Mouse (Mus musculus): Measurements from ENCODE around the gene Slc2a3.
"Not testable (repeated sequence)": the region's sequence is repeated elsewhere in the genome, so short reads cannot be mapped to it uniquely, and the experiment has no call there.

Slc2a3 gene

GRCm38 (mm10) chr6:122810022-122810614 lies 8.7 kb upstream of the Slc2a3 start:
- DNase-seq (ENCODE audit: low spot score in 2 of 2) = no peak

- peak; percentile 76 to 77 for DNase-seq (ENCODE audit: low spot score in 2 of 2)
Measured at GRCm38 (mm10) chr6:122804418-122804817, 3.0 kb upstream of the Slc2a3 start.

DNA sequence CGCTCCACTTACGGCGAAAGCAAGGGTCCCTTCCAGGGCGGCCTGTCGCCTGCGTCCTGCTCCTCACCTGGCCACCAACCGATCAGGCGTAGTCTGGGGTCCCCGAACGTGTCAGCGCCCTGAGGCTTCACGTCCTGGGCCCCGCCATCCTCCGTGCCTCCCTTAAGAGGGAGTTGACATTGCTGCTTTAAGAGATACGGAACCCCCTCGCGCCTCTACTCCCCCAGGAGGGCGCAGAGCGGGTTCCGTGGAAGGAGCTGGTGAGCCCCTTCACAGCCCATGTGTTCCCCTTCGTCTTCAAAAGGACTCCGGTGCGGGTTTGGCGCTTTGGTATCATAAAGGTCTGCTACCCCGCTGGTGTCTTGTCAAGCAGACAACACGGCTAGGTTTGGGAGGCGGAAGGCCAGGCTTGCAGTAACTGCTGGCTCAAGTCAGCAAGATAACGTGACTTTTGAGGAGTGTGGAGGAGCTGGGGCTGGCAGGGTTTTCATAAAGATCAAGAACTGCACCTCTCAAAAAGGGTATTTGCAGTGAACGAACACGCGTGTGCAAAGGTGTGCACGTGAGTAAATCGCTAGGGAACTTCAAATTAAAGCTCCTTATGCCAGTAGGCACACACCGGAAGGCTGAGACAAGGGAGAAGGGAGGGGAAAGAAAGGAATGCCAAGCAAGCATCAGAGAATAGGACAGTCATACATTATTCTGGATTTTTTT lies 518 bp upstream of the Slc2a3 start:
- peak in 1 of 2 experiments; percentile 34 for DNase-seq (ENCODE audit: low spot score in 2 of 2)

- DNase-seq (ENCODE audit: low spot score in 2 of 2) = no peak
Measured at GRCm38 (mm10) chr6:122800640-122801300, 670 bp downstream of the Slc2a3 start.

DNA sequence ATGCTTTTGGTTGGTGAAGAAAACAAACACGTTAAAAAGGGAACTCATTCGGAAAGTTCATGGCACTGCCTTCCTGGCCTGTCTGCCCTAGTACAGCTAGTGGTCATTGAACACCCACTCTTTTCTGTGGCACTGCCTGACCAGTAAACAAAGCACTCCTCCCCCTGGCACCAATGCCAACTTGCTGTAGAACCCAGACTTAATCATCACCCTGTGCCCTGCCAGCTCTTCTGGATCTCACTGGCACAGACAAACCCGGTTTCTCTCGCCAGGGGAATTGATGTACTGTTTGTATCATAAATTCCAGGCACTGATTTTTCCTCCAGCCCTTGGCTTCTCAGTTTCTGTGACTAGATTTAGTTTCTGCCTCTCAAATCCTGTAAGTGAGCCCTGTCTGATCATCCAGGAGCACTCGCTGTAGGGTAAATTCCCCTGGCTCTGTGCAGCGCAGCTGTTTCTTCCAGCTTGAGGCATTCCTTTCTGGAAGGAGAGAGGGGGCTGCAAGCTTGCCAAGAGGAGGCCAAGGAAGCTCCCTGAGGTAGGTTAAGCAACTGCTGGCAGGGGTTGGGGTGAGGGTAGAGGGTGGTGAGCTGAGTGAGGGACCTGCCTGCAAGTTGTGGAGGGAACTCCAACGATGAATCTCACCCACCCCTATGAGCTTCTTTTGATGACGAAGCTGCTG lies 6.0 kb downstream of the Slc2a3 start:
- no peak for DNase-seq (ENCODE audit: low spot score in 2 of 2)

GRCm38 (mm10) chr6:122786275-122786674 lies 15.2 kb downstream of the Slc2a3 start:
- peak; percentile 61 to 75 for DNase-seq (ENCODE audit: low spot score in 2 of 2)

GRCm38 (mm10) chr6:122784866-122785265 lies 16.6 kb downstream of the Slc2a3 start:
- no peak for DNase-seq (ENCODE audit: low spot score in 2 of 2)

DNA sequence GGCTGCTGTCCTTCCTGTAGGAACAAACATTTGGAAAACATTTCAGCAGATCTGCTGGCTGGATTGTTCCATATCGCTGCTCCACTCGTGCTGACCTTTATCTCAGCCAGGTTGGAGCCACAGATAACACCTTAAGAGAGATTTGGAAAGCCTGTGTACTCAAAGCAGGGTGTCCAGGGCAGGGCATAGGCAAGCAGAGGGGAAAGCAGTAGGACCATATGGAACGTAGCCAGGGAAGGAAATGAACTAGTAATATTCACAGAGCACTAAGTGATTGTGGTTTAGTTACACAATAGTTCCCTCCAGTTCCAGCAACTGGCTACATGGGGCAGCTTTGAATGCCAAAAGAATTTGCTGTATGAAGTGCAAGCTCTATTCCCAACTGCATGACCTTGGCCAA lies 19.3 kb downstream of the Slc2a3 start:
- DNase-seq (ENCODE audit: low spot score in 2 of 2) = no peak

DNA sequence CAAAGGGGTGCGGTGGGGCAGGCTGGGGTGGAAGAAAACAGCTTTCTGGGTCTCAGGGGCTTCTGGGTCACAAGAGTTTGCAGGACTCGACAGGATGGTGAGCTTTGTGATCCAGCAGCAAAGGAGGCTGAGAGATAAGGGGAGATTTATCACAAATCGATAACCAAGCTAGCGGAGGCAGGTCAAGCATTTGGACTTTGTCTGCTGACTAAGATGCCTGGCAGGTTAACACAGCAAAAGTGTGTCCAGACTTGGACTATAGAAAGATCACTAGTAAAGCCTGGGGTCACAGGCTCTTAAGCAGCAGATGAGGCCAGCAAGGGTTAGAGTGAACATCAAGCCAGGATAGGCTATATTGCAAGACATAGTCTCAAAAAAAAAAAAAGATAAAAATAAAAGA lies 20.3 kb downstream of the Slc2a3 start:
- no peak for DNase-seq (ENCODE audit: low spot score in 2 of 2)

DNA sequence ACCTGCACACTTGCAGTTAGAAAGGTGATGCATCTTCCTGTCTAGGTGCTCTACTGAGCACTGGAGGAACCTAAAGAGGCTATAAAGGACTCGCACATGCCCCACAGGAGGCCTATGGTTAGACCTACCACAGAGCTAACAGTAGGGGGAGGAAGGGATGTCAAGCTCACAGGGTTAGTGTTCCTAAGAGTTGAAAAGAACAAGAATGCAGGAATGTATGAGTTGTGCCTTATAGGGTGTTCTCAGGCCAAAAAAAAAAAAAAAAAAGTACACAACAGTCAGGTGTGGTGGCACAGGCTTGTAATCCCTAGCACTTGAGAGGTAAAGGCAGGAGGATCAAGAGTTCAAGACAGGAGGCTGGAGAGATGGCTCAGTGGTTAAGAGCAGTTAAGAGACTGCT lies 21.5 kb downstream of the Slc2a3 start:
- no peak for DNase-seq (ENCODE audit: low spot score in 2 of 2)

- DNase-seq (ENCODE audit: low spot score in 2 of 2) = no peak
Measured at GRCm38 (mm10) chr6:122776040-122776439, 25.4 kb downstream of the Slc2a3 start.

GRCm38 (mm10) chr6:122774345-122774744 lies 27.1 kb downstream of the Slc2a3 start:
- no peak for DNase-seq (ENCODE audit: low spot score in 2 of 2)

DNA sequence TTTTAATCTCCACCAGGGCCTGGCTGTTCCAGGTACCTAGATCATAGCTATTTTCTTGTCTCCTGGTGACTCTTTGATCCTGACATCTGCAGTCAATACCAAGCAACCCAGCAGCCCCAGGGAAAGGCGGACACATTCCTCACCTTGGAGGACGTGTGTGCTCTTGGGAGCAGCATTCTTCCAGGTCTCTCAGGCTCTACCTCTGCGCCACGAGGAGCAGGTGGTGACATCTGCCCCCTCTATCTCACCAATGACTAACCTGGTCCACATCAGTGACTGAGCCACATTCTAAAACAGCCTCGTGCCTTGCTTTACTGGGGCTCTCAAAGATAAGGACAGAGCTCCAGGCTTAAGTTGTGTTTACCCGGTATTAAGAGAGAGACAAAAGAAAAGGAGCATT lies 28.7 kb downstream of the Slc2a3 start:
- no peak for DNase-seq (ENCODE audit: low spot score in 2 of 2)

DNA sequence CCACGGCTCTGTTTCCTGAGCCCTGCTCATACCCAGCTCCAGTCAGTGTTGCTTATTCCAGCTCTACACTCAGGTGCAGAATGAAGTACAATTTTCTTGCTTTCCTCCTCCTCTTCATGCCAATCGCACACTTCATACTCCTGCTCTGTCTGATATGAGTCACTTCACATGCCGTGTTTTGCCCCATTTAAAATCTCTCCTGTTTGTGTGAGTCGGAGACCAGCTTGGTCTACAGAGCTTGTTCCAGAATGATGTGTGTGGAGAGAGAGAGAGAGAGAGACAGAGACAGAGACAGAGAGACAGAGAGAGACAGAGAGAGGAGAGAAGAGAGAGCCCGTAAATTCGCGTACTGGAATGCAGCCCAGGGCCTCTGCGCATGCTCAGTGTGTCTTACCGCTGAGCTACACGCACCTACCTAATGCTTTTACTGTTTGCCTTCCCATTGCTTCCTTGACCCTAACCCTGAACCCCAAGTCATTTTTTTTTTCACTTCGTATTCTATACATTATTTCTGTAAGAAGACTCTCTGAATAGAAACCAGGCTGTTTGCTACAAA lies 30.6 kb downstream of the Slc2a3 start:
- DNase-seq (ENCODE audit: low spot score in 2 of 2) = no peak

DNA sequence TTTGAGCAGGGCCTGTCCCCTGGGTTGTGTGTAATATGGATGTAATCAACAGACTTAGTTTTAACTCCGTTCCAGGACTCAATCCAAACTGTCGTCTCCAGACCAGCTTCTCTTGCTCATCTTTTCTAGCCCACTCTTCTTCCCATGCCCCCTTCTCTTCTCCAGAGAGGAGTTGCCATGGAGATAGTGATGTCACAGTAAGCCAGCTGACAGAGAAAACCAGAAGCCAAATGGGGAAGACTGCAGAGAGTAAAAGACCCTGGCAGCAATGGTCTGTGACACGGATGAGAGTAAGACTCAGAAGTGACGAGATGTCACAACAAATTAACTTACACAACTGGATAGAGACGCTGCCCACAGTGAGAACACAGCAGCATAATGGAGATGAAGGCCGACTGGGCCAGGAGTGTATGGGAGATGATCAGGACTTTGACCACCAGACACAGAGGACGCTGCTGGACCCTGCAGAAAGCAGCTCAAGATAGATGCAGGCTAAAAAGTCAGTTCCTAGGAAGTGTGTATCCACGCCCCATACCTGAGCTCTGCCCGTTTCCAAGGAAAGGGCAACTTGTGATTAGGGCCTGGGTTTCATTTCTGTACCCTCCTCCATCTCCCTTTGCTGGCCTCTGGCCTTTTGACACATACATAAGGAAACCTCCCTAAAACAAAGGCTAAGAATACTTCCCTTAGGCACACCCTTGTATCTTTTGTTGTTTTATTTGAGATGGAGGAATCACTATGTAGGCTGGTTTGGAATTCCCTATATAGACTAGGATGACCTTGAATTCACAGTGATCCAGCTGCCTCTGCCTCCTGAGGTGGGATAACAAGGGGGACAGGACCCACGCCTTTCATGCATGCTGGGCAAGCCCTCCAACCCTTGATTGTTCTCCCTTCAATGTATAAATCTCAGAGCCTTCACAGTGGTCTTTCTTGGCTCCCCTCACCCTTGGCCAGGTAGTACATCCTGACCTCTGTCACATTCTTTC lies 31.4 kb downstream of the Slc2a3 start:
- DNase-seq (ENCODE audit: low spot score in 2 of 2) = no peak

DNA sequence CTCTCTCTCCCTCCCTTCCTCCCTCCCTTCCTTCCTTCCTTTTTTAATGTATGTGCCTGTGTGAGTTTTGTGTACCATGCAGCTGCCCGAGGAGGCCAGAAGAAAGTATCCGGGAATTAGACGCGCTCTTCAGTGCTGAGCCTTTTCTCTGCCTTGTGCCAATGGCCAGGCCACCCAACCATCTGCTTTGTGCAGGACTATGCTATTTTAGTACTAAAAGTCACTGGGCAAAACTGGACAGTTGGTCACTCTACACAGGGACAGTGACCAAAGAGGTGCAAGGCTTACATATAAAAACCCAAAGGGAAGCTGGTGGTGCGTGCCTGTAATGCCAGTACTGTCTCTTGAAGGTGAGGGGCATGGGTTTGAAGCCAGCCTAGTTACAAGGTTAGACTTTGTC lies 33.2 kb downstream of the Slc2a3 start:
- DNase-seq (ENCODE audit: low spot score in 2 of 2) = no peak

DNA sequence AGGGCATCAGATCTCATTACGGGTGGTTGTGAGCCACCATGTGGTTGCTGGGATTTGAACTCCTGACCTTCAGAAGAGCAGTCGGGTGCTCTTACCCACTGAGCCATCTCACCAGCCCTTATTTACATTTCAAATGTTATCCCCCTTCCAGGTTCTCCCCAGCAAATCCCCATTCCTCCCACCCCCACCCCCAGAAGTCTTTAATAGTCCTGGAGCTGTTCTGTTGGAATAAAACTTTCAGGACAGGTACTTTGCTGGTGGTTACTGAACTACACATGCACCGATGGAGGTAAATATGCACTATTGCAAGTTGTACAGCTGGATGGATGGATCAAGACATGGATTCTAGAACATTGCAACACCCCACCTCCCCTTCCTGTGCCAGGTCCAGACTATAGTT lies 34.4 kb downstream of the Slc2a3 start:
- not testable (repeated sequence) for DNase-seq (ENCODE audit: low spot score in 2 of 2)

DNA sequence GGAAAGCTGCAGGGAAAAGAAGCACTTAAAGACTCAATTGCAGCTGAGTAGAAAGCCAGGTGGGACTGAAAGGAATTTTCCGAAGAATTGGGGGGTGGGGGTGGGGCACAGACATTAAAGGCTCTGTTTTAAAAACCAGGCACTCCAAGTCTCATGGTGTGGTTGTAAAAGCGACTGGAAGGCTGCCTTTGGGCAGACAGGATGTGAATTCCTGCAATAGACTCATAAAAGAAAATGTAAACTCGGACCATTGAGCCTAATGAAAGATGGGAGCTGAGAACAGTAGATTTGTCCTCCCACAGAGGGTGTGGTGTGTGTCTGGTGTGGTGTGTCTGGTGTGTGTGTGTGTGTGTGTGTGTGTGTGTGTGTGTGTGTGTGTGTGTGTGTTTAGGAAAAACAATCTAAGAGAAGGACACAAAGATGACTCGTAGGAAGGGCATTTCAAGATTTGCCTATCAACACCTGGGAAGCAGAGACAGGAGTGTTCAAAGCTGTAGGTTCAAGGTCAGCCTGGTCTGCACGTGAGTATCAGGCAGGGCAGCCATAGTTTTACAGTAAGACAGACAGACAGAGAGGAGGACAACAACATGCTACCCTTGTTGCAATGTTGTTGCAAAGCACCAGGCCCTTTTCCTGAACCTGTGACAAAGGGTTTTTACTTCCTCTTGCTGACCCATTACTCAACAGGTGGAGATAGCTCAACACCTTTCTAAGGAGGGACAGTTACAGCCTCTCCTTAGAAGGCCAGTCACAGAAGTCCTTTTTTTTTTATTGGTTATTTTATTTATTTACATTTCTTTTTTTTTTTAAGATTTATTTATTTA lies 35.1 kb downstream of the Slc2a3 start:
- DNase-seq (ENCODE audit: low spot score in 2 of 2) = no peak

GRCm38 (mm10) chr6:122765298-122765956 lies 36.0 kb downstream of the Slc2a3 start:
- DNase-seq (ENCODE audit: low spot score in 2 of 2) = no peak
